Mouse (Mus musculus): ENCODE data around the gene Sipa1l1. TPM values are rescaled to one million over a fixed set of nuclear protein-coding genes. Genes with fewer than 3 reads are reported as not detected.

The Sipa1l1 gene
- total and polyA plus RNA-seq, 3 experiments = 141 to 365 (median 161) TPM

- ATAC-seq (ENCODE audit: extremely low read depth, insufficient number of reproducible peaks, low FRiP score, poor library complexity, severe bottlenecking) = no peak
- no peak overlapping the region for H3K4me3 ChIP-seq (ENCODE audit: low read depth, low read length)
- no peak for DNase-seq (ENCODE audit: low spot score)
- H3K9me3 ChIP-seq (replicated peaks) = no peaks in the 10 kb centered on the region
- H3K4me1 ChIP-seq (ENCODE audit: insufficient read depth, low read depth, low read length) = peaks cover 2% of the 10 kb centered on the region; the same call in 1 of the 2 replicates
- H3K27me3 ChIP-seq (ENCODE audit: insufficient read depth, low read length) = peaks cover 7% of the 10 kb centered on the region
- no peak for TF ChIP-seq GATA2 (IDR thresholded peaks at IDR 0.05; ENCODE audit: borderline replicate concordance, low read depth, low read length)
- TF ChIP-seq TAL1 (conservative IDR thresholded peaks at IDR 0.05; ENCODE audit: low read depth, low read length) = no peak
- TF ChIP-seq CTCF (IDR thresholded peaks at IDR 0.05; ENCODE audit: low read depth, low read length) = no peak
- TF ChIP-seq GATA1 (IDR thresholded peaks at IDR 0.05; ENCODE audit: borderline replicate concordance, low read length) = no peak
- no peak for TF ChIP-seq POLR2AphosphoS5 (IDR thresholded peaks at IDR 0.05; ENCODE audit: insufficient replicate concordance, low read depth, low read length)
- peaks cover 32% of the 10 kb centered on the region for H3K36me3 ChIP-seq (replicated peaks)
Measured at GRCm38 (mm10) chr12:82454415-82454814, 285.3 kb downstream of the Sipa1l1 start.

DNA sequence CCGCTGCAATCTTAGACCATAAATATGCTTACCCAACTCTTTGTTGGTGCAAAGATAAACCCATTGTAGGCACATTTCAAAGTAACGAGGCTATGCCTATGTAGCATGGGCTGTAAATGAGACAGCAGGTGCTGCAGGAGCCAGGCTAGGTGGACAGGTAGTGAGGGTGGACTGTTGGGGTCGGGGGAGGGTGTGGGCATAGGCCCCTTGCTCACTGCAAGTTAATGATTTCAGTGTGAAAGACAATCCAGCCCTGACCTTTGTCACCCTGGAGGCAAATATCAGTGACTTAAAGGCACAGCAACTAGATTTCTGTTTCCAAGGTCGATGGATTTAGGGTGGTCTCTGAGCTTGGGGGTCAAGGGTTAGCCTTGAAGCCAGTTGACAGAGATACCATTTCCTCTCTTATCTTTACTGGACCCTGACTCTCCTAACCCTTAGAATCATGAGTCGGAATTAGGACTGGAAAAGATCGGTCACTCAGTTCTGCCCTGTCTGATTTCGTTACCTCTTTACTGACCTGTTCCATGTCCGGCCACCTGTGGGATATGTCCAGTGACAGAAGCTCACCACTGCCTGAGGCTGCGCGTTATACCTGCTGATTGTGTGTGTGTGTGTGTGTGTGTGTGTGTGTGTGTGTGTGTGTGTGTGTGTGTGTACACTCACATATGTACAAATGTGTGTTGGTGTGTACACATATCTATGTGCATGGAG, 286.7 kb downstream of the Sipa1l1 start:
- Histone ChIP-seq H3K4me3 (ENCODE audit: low read depth, low read length) (no peak overlapping the region), H3K4me1 (ENCODE audit: insufficient read depth, low read depth, low read length) (peaks cover 2% of the 10 kb centered on the region; the same call in 1 of the 2 replicates), H3K27me3 (ENCODE audit: insufficient read depth, low read length) (peaks cover 14% of the 10 kb centered on the region), H3K36me3 (replicated peaks) (peaks cover 19% of the 10 kb centered on the region), H3K9me3 (replicated peaks) (no peaks in the 10 kb centered on the region)
- no peak for ATAC-seq (ENCODE audit: extremely low read depth, insufficient number of reproducible peaks, low FRiP score, poor library complexity, severe bottlenecking)
- TF ChIP-seq CTCF (IDR thresholded peaks at IDR 0.05; ENCODE audit: low read depth, low read length) (no peak), GATA2 (IDR thresholded peaks at IDR 0.05; ENCODE audit: borderline replicate concordance, low read depth, low read length) (no peak), POLR2AphosphoS5 (IDR thresholded peaks at IDR 0.05; ENCODE audit: insufficient replicate concordance, low read depth, low read length) (no peak), TAL1 (conservative IDR thresholded peaks at IDR 0.05; ENCODE audit: low read depth, low read length) (no peak), GATA1 (IDR thresholded peaks at IDR 0.05; ENCODE audit: borderline replicate concordance, low read length) (no peak)
- DNase-seq (ENCODE audit: low spot score) = no peak

DNA sequence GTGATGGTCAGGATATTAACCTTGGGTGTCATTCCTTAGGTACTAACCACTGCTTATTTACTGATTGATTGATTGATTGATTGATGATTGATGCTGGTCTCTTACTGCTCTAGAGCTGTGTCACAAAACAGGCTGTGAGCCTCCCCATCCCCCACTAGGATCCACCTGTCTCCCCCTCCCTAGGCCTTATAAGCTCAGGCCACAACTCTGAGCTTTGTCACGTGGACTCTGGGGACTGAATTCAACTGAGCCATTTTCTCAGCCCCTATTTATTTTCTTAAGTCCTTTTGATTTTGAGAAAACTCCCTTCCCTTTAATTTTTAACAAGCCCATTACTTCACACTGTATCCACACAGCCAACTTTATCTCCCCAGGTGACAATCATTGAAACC, 287.3 kb downstream of the Sipa1l1 start:
- Histone ChIP-seq H3K27me3 (ENCODE audit: insufficient read depth, low read length) (peaks cover 14% of the 10 kb centered on the region), H3K9me3 (replicated peaks) (no peaks in the 10 kb centered on the region), H3K4me1 (ENCODE audit: insufficient read depth, low read depth, low read length) (peaks cover 2% of the 10 kb centered on the region; the same call in 1 of the 2 replicates), H3K36me3 (replicated peaks) (peaks cover 13% of the 10 kb centered on the region), H3K4me3 (ENCODE audit: low read depth, low read length) (no peak overlapping the region)
- TF ChIP-seq CTCF (IDR thresholded peaks at IDR 0.05; ENCODE audit: low read depth, low read length) = no peak
- TF ChIP-seq POLR2AphosphoS5 (IDR thresholded peaks at IDR 0.05; ENCODE audit: insufficient replicate concordance, low read depth, low read length) = no peak
- no peak for TF ChIP-seq GATA1 (IDR thresholded peaks at IDR 0.05; ENCODE audit: borderline replicate concordance, low read length)
- no peak for TF ChIP-seq GATA2 (IDR thresholded peaks at IDR 0.05; ENCODE audit: borderline replicate concordance, low read depth, low read length)
- no peak for TF ChIP-seq TAL1 (conservative IDR thresholded peaks at IDR 0.05; ENCODE audit: low read depth, low read length)
- DNase-seq (ENCODE audit: low spot score) = no peak
- no peak for ATAC-seq (ENCODE audit: extremely low read depth, insufficient number of reproducible peaks, low FRiP score, poor library complexity, severe bottlenecking)

DNA sequence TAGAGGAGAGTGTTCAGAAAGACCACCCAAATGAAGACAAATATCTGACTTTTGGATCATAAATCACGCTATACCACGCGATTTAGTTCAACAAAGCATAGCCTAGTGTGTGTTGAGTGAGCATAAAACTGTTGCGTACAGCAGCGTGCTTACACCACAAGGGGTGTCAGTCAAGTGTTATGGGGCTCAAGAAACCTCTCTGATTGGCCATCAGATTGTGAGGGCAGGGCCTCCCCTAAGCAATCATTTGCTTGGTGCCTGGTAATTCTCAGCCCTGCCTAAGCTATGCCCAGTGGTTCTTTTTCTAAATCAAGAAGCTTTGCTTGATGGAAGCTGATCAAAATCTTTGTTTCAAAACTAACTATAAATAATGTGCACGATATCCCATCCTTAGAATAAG, 288.5 kb downstream of the Sipa1l1 start:
- TF ChIP-seq POLR2AphosphoS5 (IDR thresholded peaks at IDR 0.05; ENCODE audit: insufficient replicate concordance, low read depth, low read length) (no peak), CTCF (IDR thresholded peaks at IDR 0.05; ENCODE audit: low read depth, low read length) (no peak), GATA2 (IDR thresholded peaks at IDR 0.05; ENCODE audit: borderline replicate concordance, low read depth, low read length) (no peak), TAL1 (conservative IDR thresholded peaks at IDR 0.05; ENCODE audit: low read depth, low read length) (no peak), GATA1 (IDR thresholded peaks at IDR 0.05; ENCODE audit: borderline replicate concordance, low read length) (no peak)
- Histone ChIP-seq H3K4me3 (ENCODE audit: low read depth, low read length) (no peak overlapping the region), H3K4me1 (ENCODE audit: insufficient read depth, low read depth, low read length) (peaks cover 2% of the 10 kb centered on the region; the same call in 1 of the 2 replicates), H3K27me3 (ENCODE audit: insufficient read depth, low read length) (peaks cover 14% of the 10 kb centered on the region), H3K36me3 (replicated peaks) (peaks cover 2% of the 10 kb centered on the region), H3K9me3 (replicated peaks) (no peaks in the 10 kb centered on the region)
- ATAC-seq (ENCODE audit: extremely low read depth, insufficient number of reproducible peaks, low FRiP score, poor library complexity, severe bottlenecking) = no peak
- DNase-seq (ENCODE audit: low spot score) = no peak

DNA sequence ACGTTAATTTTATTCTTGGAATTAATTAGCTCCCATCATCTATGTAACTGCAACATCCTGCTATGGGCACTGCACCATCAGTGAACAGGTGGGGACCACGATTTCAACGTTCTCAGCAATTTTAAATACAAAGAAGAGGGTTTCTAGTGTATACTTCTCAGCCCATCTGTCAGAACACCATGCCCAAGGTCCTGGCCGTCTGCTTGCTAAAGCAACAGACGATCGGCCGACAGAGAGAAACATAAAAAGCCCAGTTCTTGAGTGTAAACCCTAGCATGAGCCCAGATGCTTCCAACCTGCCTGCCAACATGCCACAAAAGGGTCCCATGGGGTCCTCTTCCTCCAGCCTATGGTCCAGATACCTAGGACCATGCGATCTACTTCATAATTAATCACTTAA, 288.9 kb downstream of the Sipa1l1 start:
- no peak for TF ChIP-seq CTCF (IDR thresholded peaks at IDR 0.05; ENCODE audit: low read depth, low read length)
- no peak for TF ChIP-seq TAL1 (conservative IDR thresholded peaks at IDR 0.05; ENCODE audit: low read depth, low read length)
- no peak for TF ChIP-seq POLR2AphosphoS5 (IDR thresholded peaks at IDR 0.05; ENCODE audit: insufficient replicate concordance, low read depth, low read length)
- no peak for TF ChIP-seq GATA1 (IDR thresholded peaks at IDR 0.05; ENCODE audit: borderline replicate concordance, low read length)
- TF ChIP-seq GATA2 (IDR thresholded peaks at IDR 0.05; ENCODE audit: borderline replicate concordance, low read depth, low read length) = no peak
- H3K4me3 ChIP-seq (ENCODE audit: low read depth, low read length) = no peak overlapping the region
- peaks cover 14% of the 10 kb centered on the region for H3K27me3 ChIP-seq (ENCODE audit: insufficient read depth, low read length)
- H3K4me1 ChIP-seq (ENCODE audit: insufficient read depth, low read depth, low read length) = no peaks in the 10 kb centered on the region
- no peaks in the 10 kb centered on the region for H3K9me3 ChIP-seq (replicated peaks)
- no peaks in the 10 kb centered on the region for H3K36me3 ChIP-seq (replicated peaks)
- ATAC-seq (ENCODE audit: extremely low read depth, insufficient number of reproducible peaks, low FRiP score, poor library complexity, severe bottlenecking) (no peak), DNase-seq (ENCODE audit: low spot score) (no peak)

- peaks cover 7% of the 10 kb centered on the region for H3K4me1 ChIP-seq (ENCODE audit: insufficient read depth, low read depth, low read length)
- H3K27me3 ChIP-seq (ENCODE audit: insufficient read depth, low read length) = peaks cover 40% of the 10 kb centered on the region
- DNase-seq (ENCODE audit: low spot score) (no peak), ATAC-seq (ENCODE audit: extremely low read depth, insufficient number of reproducible peaks, low FRiP score, poor library complexity, severe bottlenecking) (no peak)
- H3K36me3 ChIP-seq (replicated peaks) = no peaks in the 10 kb centered on the region
- no peak for TF ChIP-seq GATA2 (IDR thresholded peaks at IDR 0.05; ENCODE audit: borderline replicate concordance, low read depth, low read length)
- TF ChIP-seq TAL1 (conservative IDR thresholded peaks at IDR 0.05; ENCODE audit: low read depth, low read length) = no peak
- TF ChIP-seq CTCF (IDR thresholded peaks at IDR 0.05; ENCODE audit: low read depth, low read length) = no peak
- H3K9me3 ChIP-seq (replicated peaks) = no peaks in the 10 kb centered on the region
- H3K4me3 ChIP-seq (ENCODE audit: low read depth, low read length) = no peak overlapping the region
Measured at GRCm38 (mm10) chr12:82467234-82467633, 298.1 kb downstream of the Sipa1l1 start.

All from G1E (cell line).